Mouse (Mus musculus): ENCODE results near the gene Mrgprx1.

Gene Mrgprx1

GRCm38 (mm10) chr7:48027497-48027896, at the start of gene Mrgprx1:
Gene Mrgprx1 (minus strand): TSS chr7:48027597.
- no peak for DNase-seq (ENCODE audit: low read depth)

GRCm38 (mm10) chr7:48075521-48075920, 48.1 kb upstream of the Mrgprx1 start:
- no peak for DNase-seq (ENCODE audit: low read depth)

GRCm38 (mm10) chr7:48046475-48047185, 19.2 kb upstream of the Mrgprx1 start:
- DNase-seq (ENCODE audit: low read depth), result no peak

GRCm38 (mm10) chr7:48044046-48044445, 16.6 kb upstream of the Mrgprx1 start:
- no peak for DNase-seq (ENCODE audit: low read depth)

GRCm38 (mm10) chr7:48017874-48018273, 9.5 kb downstream of the Mrgprx1 start:
- no peak for DNase-seq (ENCODE audit: low read depth)

GRCm38 (mm10) chr7:47995689-47996088, 31.7 kb downstream of the Mrgprx1 start:
- DNase-seq (ENCODE audit: low read depth), result no peak

- DNase-seq (ENCODE audit: low read depth), result no peak
These were observed 40.6 kb downstream of the Mrgprx1 start for GRCm38 (mm10) chr7:47986752-47987151.

- DNase-seq (ENCODE audit: low read depth), result no peak
These were observed 45.4 kb downstream of the Mrgprx1 start, which contains the start of gene Mrgpra4 for GRCm38 (mm10) chr7:47981995-47982394. Gene Mrgpra4 (minus strand): TSS chr7:47982095.

Measured in naive thymus-derived CD4-positive, alpha-beta T cell, adult 2 months (primary cell).